Mouse (Mus musculus): ENCODE results near the gene Pced1b.

The Pced1b gene

DNA sequence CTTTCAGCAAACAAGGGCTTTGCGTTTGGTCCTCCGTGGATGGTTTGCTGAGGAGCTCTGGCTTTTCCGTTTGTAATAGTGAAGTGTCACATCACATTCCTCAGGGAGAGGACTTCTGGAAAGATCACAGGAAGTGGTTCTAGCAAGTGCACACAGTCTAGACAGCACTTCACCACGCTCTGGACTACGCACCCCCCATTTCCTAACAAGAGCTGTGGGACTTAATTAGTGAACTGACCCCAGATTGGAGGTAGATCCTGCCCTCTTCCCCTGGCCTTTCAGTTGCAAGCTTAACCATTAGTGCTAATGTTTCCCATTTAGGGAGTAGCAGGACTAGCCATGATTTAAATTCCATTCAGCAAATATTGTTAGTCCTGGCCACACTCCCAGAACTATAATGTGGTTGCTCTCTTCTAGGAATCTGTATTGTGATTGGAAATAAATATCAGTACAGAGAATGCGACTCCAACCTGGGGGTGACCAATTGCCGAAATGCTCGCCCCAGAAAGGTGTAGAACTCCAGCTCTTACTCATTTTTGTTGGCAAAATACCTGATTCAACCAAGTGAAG lies 10.4 kb downstream of the Pced1b start:
- peak; percentile 30 to 60 for DNase-seq

DNA sequence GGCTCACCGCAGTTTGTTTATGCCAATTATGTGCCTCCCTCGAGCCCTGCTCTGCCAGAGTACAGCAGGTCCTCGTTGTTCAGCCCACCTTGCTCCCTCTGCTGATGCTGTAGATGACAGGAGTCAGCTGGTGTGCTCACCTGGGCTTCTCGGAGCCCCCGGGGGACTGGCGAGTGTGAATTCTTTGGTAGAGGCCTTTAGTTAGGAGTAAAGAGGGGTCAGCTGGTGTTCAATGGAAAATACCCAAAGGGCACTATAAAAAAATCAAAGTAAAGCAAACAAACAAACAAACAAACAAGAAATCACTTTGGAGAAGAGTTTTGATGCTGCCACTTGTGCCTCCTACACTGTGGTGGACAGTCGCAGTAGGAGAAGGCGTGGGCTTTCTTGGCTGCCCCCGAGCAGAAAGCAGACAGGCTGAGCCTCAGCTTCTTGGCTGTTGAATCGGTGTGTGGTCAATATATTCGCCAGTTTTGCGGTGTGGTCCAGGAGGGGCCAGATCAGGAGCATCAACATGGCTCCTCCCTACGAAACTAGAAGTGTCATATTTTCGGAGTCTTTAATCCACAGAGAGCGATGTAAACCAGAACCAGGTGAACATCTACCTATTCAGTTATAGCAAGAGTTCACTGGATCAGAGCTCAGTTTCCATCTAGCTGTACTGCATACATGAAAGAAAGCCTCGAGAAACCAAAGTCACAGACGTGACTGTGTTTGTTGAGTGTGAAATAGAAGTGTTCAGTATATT lies 11.8 kb downstream of the Pced1b start:
- no peak for DNase-seq

DNA sequence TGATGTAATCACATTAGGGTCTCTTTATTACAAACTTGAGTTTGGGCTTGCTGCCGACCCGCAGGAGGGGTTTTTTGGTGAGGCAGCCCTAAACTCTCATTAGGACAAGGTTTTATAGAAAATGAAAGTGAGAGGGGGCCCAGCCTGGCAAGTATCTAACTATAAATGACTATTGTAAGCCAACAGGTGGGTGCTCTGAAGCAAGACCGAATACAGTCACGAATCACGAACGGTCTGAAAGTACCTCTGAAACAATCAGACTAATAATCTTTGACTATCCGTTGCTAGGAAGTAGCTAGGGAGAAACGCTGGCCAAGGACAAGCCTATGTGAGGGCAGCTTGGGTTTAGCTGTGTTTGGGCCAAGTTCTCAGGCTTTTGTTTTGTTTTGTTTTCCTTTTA lies 12.4 kb downstream of the Pced1b start:
- no peak for DNase-seq

DNA sequence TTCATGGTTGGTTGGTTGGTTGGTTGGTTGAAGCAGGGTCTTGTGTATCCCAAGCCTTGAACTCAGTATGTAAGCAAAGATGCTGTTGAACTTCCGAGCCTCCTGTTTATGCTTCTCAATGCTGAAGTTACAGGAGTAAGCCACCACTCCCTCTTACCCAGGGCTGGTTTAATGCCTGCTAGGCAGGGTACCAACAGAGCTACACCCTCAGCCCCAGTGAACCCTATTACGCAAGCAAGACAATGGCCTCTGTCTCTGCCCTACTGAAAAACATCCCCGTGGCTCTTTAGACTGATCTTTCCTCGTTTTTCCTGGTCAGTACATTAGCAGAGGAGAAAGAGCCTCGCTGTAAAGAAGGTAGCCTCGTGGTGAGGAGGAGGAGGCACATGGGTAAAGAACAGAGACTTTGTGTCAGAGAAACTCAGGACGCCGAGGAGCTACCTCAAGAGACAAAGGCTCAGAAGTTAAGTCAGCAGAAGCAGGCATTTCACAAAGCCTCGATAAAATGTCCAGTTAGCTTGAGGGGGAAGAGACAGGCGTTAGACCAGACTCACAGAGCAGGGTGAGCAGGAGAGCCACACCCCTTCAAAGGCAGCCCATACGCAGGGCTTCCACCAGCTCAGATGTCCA lies 13.2 kb downstream of the Pced1b start:
- no peak for DNase-seq

DNA sequence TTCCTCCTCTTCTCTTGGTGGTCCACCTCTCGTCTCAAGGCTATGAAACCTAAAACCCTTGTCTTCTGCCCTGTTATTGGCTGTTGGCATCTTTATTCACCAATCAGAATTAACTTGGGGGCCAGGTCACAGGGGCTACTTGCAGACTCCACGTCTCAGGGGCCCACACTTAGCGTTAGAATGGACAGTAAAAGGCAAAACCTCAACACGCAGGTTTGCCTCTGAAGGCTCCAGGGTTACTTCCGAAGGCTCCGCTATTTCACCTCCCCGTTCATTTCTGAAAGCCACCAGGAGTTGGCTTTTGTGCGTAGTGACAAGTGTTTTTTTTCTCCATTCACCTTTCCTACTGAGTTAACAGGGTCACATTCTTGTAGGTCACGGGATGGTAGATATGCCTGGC lies 15.3 kb downstream of the Pced1b start:
- DNase-seq, result no peak

DNA sequence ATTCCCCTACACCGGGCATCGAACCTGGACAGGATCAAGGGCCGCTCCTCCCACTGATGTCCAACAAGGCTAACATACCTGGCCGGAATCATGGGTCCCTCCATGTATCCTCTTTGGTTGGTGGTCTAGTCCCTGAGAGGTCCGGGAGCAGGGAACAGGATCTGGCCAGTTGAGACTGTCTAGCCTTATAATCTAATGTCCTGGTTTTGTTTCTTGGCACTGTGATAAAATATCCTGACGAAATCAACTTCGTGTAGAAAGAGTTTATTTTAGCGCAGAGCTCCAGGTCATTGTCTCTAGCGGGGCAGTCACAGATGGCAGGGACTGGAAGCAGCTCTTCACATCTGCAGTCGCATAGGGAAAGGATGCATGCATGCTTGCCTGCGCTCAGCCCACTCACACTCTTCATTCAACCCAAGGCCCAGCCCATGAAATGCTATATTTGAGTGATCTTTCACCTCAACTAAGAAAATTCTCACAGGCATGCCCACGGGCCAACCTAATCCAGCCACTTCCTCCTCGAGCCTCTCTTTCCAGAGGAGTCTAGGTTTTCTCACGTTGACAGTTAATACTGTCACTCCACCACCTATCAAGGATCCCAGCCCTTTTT lies 19.4 kb downstream of the Pced1b start:
- no peak for DNase-seq

DNA sequence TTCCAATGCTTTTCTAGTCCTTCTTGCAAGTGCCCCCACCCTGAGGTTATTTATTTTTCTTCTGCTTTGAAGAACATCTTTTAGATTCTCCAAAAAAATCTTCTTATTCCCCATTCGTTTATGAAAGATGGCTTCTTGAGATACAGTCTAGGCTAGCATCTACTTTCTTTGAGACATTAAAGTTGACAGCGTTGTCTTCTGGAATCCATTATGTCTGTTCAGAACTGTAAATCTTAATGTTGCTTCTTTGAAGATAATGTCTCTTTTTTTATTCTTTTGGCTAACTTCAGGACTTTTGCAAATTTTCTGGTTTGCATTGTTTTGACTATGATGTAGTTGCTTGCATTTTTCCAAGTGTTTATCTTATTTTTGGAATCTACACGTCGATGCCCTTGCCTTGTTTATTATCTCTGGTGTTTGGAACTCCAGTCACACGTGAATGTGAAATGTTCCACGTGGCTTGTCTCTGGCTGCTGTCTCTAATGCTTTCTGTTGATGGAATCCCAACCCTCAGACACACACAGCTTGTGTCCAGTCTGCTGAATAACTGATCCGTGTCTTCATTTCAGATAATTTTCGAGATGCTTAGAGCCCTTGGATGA lies 20.3 kb downstream of the Pced1b start:
- no peak for DNase-seq

DNA sequence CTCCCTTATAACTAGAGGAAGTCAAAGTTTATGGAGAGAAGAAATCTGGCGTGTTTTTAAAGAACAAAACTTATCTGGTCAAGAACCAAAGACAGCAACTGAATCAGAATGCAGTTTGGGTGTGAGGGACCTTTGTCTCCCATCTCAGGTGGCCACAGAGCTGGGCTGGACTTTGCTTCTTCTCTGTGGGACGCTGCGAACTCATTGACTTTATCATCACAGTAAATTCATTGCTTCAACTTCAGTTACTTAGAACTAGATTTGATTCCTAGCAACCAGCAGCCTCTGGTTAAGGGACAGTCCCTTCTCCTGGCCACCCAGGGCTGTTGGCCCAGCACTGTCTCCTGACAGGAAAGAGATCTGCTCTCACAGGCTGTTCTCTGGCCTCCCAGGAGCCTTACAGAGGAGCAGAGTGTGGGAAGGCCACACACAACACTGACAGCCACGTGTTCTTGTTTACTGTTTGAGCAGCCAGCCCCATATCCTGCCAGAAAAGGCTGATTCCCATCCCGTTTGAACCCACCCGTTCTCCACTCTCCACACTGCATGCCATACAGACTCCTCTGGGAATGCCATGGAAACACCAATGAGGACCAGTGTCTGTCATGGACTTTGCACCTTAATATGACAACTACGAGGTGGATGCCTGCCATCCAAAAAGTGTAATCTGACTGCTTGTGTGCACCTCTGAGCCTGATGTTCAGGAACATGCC lies 25.2 kb downstream of the Pced1b start:
- DNase-seq, result peak; percentile 26 to 29

DNA sequence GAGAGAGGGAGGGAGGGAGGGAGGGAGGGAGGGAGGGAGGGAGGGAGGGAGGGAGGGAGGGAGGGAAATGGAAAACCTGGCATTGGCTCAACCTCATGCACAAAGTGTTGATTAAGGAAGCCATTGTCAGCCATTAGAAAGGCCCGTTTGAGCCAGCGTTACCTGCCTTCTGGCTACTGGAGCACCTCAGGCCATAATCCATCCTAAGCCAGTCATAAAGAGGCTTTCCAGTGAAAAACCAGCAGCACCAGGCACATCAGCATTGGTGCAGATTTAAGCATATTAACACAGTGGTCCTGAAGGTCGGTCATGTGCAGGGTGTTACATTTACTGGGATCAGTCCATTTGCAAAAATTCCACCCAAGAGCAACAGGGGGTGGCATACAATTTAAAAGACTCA lies 25.9 kb downstream of the Pced1b start:
- DNase-seq, result no peak

DNA sequence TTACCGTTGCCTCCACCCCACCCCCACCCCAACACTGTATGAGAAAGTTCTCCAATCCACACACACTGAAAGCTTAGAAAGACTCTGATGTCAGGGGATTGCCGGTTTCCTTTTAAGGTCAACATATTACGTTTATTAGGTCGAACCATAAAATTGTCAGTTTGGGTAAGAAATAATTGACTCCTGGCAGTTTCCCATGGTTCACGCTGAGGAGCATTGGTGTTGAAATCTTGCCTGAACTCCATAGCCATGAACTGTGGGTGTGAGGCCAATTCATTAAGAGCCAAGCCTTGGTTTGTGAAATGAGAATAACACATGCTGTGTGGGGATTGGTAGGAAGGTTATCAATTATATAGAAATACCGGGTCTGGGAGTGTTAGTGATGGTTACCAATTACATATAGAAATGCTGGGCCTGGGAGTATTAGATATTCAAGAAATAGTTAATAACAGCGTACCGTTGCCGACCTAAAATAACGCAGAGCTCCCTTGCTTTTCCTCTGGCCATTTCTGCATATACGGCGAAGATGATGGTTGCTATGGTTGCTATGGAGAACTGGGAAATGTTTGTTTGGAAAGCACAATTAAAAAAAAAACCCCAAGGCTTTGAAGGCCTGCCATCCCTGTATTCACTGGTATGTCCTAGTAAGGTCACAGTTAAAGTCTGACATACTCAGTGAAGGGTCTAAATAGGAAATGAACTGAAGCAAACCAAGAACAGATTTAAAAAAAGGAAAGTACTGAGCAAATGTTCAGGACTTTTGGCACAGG lies 28.9 kb downstream of the Pced1b start:
- no peak for DNase-seq

DNA sequence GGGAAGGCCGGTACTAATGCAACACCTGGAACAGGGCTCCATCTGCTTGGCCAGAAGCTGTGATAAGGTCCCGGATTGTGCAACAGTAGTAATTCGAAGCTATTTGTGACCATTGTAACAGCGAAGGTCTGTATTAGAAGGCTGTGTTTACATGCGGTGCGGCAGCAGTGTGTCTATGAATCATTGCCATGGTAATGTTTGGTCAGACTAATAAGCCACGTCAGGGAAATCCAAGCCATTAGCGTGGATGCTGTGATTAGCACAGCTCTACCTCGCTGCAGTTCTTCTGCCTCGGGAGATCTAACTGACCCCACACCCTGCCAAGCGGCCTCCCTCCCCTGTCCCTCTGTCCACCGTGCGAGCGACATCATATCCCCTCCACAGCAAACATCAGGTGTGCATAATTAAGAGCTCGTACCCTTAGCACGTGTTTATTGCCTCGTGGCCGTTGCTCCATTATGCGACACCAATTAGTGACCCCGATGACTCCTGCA lies 29.8 kb downstream of the Pced1b start:
- no peak for DNase-seq

DNA sequence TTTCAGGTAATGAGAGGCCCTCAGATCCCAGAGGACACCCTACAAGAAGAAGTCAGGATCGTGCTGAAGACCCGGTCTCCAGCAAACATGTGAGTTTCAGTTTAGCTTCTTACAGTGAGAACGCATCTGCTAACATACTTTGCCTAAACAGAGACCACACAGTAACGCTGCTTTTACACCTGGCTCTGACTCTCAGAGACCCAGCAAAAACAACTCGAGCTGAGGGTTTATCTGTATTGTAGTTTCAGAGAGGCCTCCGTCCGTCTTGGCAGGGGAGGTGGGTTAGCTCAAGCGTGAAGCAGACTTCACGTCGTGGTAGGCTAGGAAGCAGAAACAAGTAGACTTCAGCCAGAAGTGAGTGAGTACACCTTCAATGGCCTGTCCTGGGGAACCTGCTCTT lies 30.4 kb downstream of the Pced1b start:
- DNase-seq, result peak; percentile 21 to 40

DNA sequence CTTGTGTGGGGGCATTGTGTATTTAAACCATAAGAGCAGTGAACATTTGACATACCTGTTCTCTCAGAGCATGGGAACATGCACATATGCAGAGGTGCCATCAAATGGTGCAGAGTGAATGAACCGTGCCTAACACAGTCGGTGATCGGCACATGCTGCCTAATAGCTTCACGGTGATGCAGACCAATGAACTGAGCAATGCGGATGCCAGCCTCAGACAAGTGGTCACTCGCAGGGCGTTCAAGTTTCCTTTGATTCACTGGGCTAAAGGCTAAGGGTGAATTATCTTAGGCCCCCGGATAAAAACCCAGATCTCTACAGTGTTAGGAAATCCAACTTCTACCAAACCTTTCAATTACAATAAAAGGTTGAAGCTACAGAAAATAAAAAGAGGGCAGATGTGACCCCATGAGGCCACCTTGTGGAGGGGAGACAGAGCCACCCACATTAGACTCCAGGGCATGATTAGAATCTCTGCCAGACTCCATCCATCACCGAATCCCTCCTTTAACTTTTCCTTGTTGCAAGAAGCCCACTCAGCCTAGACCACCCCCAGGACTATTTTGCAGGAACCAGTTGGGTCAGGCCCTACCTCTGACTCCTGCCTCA lies 31.5 kb downstream of the Pced1b start:
- peak in 1 of 2 experiments; percentile 40 for DNase-seq

DNA sequence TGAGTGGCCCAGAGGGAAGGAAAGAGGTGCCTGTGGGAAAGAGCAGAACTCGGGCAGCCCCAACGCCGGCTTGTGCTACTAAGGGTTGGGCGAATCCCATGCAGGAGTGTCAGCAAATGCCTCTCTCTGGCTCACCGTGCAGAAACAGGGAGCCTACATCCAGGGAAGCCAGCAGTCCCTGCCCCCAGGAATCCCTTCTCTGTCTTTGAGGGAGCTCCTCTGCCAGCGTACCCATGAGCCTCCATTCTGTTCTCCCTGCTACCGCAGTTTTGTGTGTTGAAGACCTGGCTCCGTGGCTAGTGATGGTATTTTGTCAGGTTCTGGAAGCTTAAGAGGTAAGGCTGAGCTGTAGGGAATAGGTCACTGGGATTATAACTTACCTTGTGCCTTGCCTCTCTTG lies 33.2 kb downstream of the Pced1b start:
- no peak for DNase-seq

DNA sequence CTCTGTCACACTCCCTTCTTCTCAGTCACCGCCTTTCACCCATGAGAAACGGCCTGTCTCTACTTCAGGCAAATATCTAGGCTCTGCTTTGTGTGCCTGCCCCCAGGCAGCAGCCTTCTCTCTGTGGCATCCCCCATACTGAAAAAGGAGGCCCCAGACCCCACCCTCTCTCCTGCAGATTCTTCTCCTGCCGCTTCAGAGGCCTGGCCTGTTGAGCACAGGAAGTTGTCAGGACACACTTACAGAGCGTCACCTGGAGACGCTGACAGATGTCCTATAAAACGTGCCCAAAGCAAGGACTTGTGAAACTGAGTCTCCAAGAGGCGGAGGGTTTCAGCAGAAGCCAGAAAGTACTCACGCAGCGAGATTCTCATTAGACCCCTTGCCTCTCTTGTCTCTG lies 33.9 kb downstream of the Pced1b start:
- no peak for DNase-seq

DNA sequence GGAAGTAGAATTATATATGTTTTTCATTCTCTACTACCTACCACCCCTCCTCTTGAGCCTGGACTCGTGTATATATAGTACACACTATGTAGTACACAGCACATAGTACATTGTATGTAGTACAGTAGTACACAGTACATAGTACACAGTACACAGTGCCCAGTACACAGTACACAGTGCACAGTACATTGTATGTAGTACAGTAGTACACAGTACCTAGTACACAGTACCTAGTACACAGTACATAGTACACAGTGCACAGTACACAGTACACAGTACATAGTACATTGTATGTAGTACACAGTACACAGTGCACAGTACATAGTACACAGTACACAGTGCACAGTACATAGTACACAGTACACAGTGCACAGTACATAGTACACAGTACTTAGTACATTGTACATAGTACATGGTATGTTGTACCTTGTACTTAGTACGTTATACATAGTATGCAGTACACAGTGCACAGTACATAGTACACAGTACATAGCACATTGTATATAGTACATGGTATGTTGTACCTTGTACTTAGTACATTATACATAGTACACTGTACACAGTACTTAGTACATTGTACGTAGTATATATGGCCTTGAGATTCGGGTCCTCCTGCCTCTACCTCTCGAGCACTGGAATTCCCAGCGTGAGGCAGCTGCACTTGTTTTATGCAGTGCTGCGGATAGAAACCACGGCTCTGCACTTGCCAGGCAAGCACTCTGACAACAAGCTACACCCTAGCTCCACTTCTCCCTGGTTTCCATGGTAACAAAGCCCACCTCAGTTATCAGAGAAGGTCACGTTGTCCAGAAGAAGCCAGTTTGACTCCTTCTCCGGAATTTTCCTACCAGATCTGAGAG lies 35.0 kb downstream of the Pced1b start:
- DNase-seq, result no peak

DNA sequence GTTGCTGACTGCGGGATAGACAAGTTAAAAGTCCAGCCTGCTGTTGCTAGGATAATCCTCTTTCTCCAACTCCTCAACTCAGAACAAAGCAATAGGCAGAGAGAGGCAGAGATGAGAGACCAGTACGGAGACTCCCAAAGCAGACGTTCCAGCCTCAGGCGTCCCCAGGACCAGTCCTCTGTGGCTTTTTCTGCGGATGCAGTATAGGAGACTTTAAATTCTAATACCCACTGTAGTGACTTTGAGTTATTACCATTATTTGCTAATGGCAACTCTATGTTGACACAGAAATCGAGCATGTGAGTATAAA lies 35.6 kb downstream of the Pced1b start:
- no peak for DNase-seq

DNA sequence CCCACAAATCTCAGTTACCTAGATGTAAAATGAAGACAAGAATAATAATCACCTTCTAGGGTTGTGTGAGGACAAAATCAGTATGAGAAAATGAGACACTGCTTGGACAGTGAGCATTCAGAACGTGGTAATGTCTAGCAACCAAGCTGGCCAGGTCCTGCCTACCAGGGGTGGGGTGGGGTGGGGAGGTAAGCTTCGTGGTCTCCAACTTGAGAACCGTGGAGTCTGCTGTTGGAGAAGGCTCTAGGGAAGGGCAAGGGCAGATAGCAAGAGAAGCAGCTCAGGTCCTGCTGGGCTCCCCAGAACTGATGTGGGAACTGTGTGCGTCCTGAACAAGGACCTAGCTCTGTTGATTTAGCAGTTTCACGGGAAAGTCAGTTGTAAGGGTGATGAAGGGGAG lies 37.3 kb downstream of the Pced1b start:
- DNase-seq, result no peak

DNA sequence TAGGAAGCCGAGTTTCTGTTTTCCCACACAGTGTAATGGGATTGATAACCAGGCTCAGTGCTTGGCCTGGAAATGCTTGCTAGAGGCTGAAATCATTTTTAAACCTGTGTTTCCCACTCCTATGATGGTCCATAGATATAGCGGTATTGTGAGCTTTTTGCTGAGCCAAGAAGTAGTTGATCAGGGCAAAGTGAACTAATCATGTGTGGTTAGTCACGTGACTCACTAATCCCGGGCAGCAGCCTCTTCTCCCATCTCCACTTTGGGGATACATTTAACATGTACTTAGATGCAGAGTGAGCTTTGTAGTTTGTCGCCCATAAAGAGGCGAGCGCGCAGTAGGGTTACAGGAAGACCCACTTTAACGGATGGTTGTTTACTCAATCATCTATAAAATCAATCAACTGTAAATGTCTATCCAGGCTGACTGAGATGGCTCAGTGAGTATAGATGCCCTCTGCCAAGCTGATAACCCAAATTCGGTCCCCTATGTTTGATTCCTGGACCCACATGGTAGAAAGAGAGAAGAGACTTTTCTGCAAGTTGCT lies 38.8 kb downstream of the Pced1b start:
- DNase-seq, result no peak

DNA sequence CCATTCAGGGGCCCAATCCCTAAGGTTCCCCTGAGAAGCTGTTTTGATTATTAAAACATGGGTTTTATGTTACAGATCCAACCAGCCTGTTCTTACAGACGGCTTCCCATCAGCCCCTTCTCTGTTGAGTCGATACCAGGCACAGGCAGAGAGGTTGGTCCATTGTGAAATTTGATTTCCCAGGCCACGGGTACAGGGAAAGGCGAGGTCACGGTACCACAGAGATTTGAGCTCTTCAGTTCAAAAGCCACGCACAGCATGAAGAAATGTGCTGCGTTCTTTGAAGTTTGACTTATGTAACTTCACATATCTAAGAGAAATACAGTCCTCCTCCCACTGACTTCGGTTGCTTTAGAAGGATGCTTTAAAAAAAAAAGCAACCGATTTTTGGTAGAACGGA lies 39.8 kb downstream of the Pced1b start:
- DNase-seq, result no peak
